Mouse (Mus musculus): ENCODE measurements around the gene Exoc6. TPM values are rescaled to one million over a fixed set of nuclear protein-coding genes. Genes with fewer than 3 reads are reported as not detected.
"Not testable (repeated sequence)": the region's sequence is repeated elsewhere in the genome, so short reads cannot be mapped to it uniquely, and the experiment has no call there.

Exoc6 gene
- polyA plus RNA-seq, 2 experiments: 5.3 to 8.8 TPM

GRCm38 (mm10) chr19:37525925-37526324, 24.3 kb upstream of the Exoc6 start:
- H3K4me2 ChIP-seq (replicated peaks; ENCODE audit: low read depth, low read length, severe bottlenecking): no peak overlapping the region
- no peak for ATAC-seq (ENCODE audit: low FRiP score, low read depth)
- DNase-seq (ENCODE audit: low spot score): no peak
- no peaks in the 10 kb centered on the region for H3K27me3 ChIP-seq (ENCODE audit: control insufficient read depth, insufficient read depth, low read length)
- no peaks in the 10 kb centered on the region for H3K4me1 ChIP-seq (ENCODE audit: control insufficient read depth, insufficient read depth, low read length)
- no peak overlapping the region for H3K27ac ChIP-seq (replicated peaks; ENCODE audit: low read depth, low read length)
- no peak overlapping the region for H3K4me3 ChIP-seq (replicated peaks; ENCODE audit: low read length)
- H3K9me3 ChIP-seq (ENCODE audit: control insufficient read depth, low read length): no peaks in the 10 kb centered on the region
- H3K9ac ChIP-seq (ENCODE audit: low read depth, low read length, severe bottlenecking): no peak overlapping the region
- no peaks in the 10 kb centered on the region for H3K36me3 ChIP-seq (ENCODE audit: control insufficient read depth, insufficient read depth, low read length)
- WGBS: 90% methylated on average over 11 of the region's 11 CpGs
- no peak for TF ChIP-seq POLR2A (IDR thresholded peaks at IDR 0.05; ENCODE audit: borderline replicate concordance, extremely low read depth, insufficient read depth, insufficient read length)

- Histone ChIP-seq H3K27ac (replicated peaks; ENCODE audit: low read depth, low read length) (no peak overlapping the region), H3K9me3 (ENCODE audit: control insufficient read depth, low read length) (no peaks in the 10 kb centered on the region), H3K27me3 (ENCODE audit: control insufficient read depth, insufficient read depth, low read length) (no peaks in the 10 kb centered on the region), H3K36me3 (ENCODE audit: control insufficient read depth, insufficient read depth, low read length) (no peaks in the 10 kb centered on the region), H3K4me1 (ENCODE audit: control insufficient read depth, insufficient read depth, low read length) (no peaks in the 10 kb centered on the region), H3K4me3 (replicated peaks; ENCODE audit: low read length) (no peak overlapping the region), H3K9ac (ENCODE audit: low read depth, low read length, severe bottlenecking) (no peak overlapping the region), H3K4me2 (replicated peaks; ENCODE audit: low read depth, low read length, severe bottlenecking) (no peak overlapping the region)
- ATAC-seq (ENCODE audit: low FRiP score, low read depth): no peak
- no peak for TF ChIP-seq POLR2A (IDR thresholded peaks at IDR 0.05; ENCODE audit: borderline replicate concordance, extremely low read depth, insufficient read depth, insufficient read length)
- 43% methylated on average over 8 of the region's 8 CpGs for WGBS
- no peak for DNase-seq (ENCODE audit: low spot score)
These were observed 23.4 kb upstream of the Exoc6 start for GRCm38 (mm10) chr19:37526768-37527167.

- H3K4me3 ChIP-seq (replicated peaks; ENCODE audit: low read length); H3K4me1 ChIP-seq (ENCODE audit: control insufficient read depth, insufficient read depth, low read length); H3K36me3 ChIP-seq (ENCODE audit: control insufficient read depth, insufficient read depth, low read length); H3K4me2 ChIP-seq (replicated peaks; ENCODE audit: low read depth, low read length, severe bottlenecking); ATAC-seq (ENCODE audit: low FRiP score, low read depth); H3K27me3 ChIP-seq (ENCODE audit: control insufficient read depth, insufficient read depth, low read length); H3K9ac ChIP-seq (ENCODE audit: low read depth, low read length, severe bottlenecking); H3K27ac ChIP-seq (replicated peaks; ENCODE audit: low read depth, low read length); H3K9me3 ChIP-seq (ENCODE audit: control insufficient read depth, low read length); DNase-seq (ENCODE audit: low spot score): not testable (repeated sequence)
- WGBS: 98% methylated on average over 3 of the region's 3 CpGs
These were observed 22.5 kb upstream of the Exoc6 start for GRCm38 (mm10) chr19:37527736-37528135.

DNA sequence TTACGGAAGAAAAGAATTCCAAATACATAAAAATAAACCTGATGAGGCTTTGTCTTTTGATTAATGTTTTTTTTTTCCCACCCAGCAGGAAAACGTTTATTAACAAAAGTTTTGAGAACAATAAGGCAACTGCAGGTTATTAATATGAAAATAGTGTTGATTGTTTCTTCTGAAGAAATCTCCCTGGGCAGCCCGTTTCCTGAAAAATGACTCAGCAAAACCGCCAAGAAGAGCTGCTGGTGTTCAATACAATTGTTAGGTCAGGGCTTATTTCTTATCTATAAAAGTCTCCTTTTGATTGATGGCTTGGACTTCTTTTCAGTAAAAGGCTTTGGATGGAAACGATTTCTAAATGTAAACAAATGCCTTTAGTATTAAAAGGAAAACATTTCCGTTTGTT, 21.6 kb upstream of the Exoc6 start:
- H3K27me3 ChIP-seq (ENCODE audit: control insufficient read depth, insufficient read depth, low read length): no peaks in the 10 kb centered on the region
- ATAC-seq (ENCODE audit: low FRiP score, low read depth) (no peak), DNase-seq (ENCODE audit: low spot score) (no peak)
- no peak for TF ChIP-seq POLR2A (IDR thresholded peaks at IDR 0.05; ENCODE audit: borderline replicate concordance, extremely low read depth, insufficient read depth, insufficient read length)
- no peak overlapping the region for H3K27ac ChIP-seq (replicated peaks; ENCODE audit: low read depth, low read length)
- no peaks in the 10 kb centered on the region for H3K4me1 ChIP-seq (ENCODE audit: control insufficient read depth, insufficient read depth, low read length)
- no peaks in the 10 kb centered on the region for H3K36me3 ChIP-seq (ENCODE audit: control insufficient read depth, insufficient read depth, low read length)
- 69% methylated on average over 6 of the region's 6 CpGs for WGBS
- no peak overlapping the region for H3K4me2 ChIP-seq (replicated peaks; ENCODE audit: low read depth, low read length, severe bottlenecking)
- no peak overlapping the region for H3K9ac ChIP-seq (ENCODE audit: low read depth, low read length, severe bottlenecking)
- H3K4me3 ChIP-seq (replicated peaks; ENCODE audit: low read length): no peak overlapping the region
- H3K9me3 ChIP-seq (ENCODE audit: control insufficient read depth, low read length): no peaks in the 10 kb centered on the region

DNA sequence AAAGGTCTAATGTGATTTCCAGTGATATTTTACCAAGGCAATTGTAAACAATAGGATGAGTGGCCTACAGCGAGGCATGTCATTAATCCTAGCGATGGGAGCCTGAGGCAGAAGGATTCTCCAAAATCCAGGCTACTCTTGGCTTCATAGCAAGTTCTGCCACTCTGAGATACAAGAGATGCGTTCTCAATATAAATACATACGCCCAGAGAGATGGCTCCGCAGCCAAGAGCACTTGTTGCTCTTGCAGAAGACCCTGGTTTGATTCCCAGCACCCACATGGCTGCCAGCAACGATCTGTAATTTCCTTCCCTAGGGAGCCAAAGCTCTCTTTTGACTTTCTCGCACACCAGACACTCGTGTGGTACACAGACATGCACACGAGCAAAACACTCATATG, 20.9 kb upstream of the Exoc6 start:
- Histone ChIP-seq H3K4me2 (replicated peaks; ENCODE audit: low read depth, low read length, severe bottlenecking) (no peak overlapping the region), H3K9ac (ENCODE audit: low read depth, low read length, severe bottlenecking) (no peak overlapping the region), H3K27me3 (ENCODE audit: control insufficient read depth, insufficient read depth, low read length) (no peaks in the 10 kb centered on the region), H3K27ac (replicated peaks; ENCODE audit: low read depth, low read length) (no peak overlapping the region), H3K9me3 (ENCODE audit: control insufficient read depth, low read length) (no peaks in the 10 kb centered on the region), H3K4me3 (replicated peaks; ENCODE audit: low read length) (no peak overlapping the region), H3K4me1 (ENCODE audit: control insufficient read depth, insufficient read depth, low read length) (no peaks in the 10 kb centered on the region), H3K36me3 (ENCODE audit: control insufficient read depth, insufficient read depth, low read length) (no peaks in the 10 kb centered on the region)
- ATAC-seq (ENCODE audit: low FRiP score, low read depth): no peak
- no peak for DNase-seq (ENCODE audit: low spot score)
- WGBS: 85% methylated on average over 9 of the region's 9 CpGs
- no peak for TF ChIP-seq POLR2A (IDR thresholded peaks at IDR 0.05; ENCODE audit: borderline replicate concordance, extremely low read depth, insufficient read depth, insufficient read length)

GRCm38 (mm10) chr19:37529975-37530515, 20.2 kb upstream of the Exoc6 start:
- no peak for TF ChIP-seq POLR2A (IDR thresholded peaks at IDR 0.05; ENCODE audit: borderline replicate concordance, extremely low read depth, insufficient read depth, insufficient read length)
- H3K4me2 ChIP-seq (replicated peaks; ENCODE audit: low read depth, low read length, severe bottlenecking): no peak overlapping the region
- no peaks in the 10 kb centered on the region for H3K27me3 ChIP-seq (ENCODE audit: control insufficient read depth, insufficient read depth, low read length)
- no peak overlapping the region for H3K27ac ChIP-seq (replicated peaks; ENCODE audit: low read depth, low read length)
- H3K4me3 ChIP-seq (replicated peaks; ENCODE audit: low read length): no peak overlapping the region
- no peaks in the 10 kb centered on the region for H3K9me3 ChIP-seq (ENCODE audit: control insufficient read depth, low read length)
- 40% methylated on average over 7 of the region's 7 CpGs for WGBS
- H3K36me3 ChIP-seq (ENCODE audit: control insufficient read depth, insufficient read depth, low read length): no peaks in the 10 kb centered on the region
- ATAC-seq (ENCODE audit: low FRiP score, low read depth) (peak; percentile 63; the same call in 1 of the 2 replicates), DNase-seq (ENCODE audit: low spot score) (peak; percentile 86)
- no peaks in the 10 kb centered on the region for H3K4me1 ChIP-seq (ENCODE audit: control insufficient read depth, insufficient read depth, low read length)
- H3K9ac ChIP-seq (ENCODE audit: low read depth, low read length, severe bottlenecking): no peak overlapping the region

Measured in limb, embryonic 14.5 days (tissue).